Mouse (Mus musculus) layer of hippocampus, adult 2 months (tissue): ENCODE results near the gene Setx. TPM values are rescaled to one million over a fixed set of nuclear protein-coding genes. Genes with fewer than 3 reads are reported as not detected.
"Not testable (repeated sequence)": the region's sequence is repeated elsewhere in the genome, so short reads cannot be mapped to it uniquely, and the experiment has no call there.

ENCODE experiments used
- DNase-seq, 2 experiments: peaks; one replicate each; pipeline ENCODE4 v3.0.0; 2022; ENCODE audit warnings: low spot score in 2 of 2
- H3K27ac ChIP-seq: fragments of 200-600 bp; 2 replicates; pipeline ENCODE4 v1.8.1; 2022
- H3K4me3 ChIP-seq: fragments of 200-600 bp; 2 replicates; pipeline ENCODE4 v1.8.1; 2022; ENCODE audit warnings: mild to moderate bottlenecking
- CTCF ChIP-seq: fragments of 200-600 bp; conservative IDR thresholded peaks from 2 replicates; pipeline ENCODE4 v1.8.1; 2022; ENCODE audit warnings: antibody characterized with exemption, mild to moderate bottlenecking, moderate library complexity
- total RNA-seq, 2 experiments: library from RNA; stranded (reverse); gene quantifications; 2 replicates each; pipeline ENCODE4 v1.2.3; 2021

Setx gene
- total RNA-seq, 2 experiments from 2014 or later: 44.9 to 47.8 TPM

- no peak overlapping the region for H3K27ac ChIP-seq
- no peak overlapping the region; the same call in 1 of the 2 replicates for H3K4me3 ChIP-seq
- TF ChIP-seq CTCF: no peak
- no peak for DNase-seq
Measured at GRCm38 (mm10) chr2:29100822-29101534, 23.0 kb upstream of the Setx start.

DNA sequence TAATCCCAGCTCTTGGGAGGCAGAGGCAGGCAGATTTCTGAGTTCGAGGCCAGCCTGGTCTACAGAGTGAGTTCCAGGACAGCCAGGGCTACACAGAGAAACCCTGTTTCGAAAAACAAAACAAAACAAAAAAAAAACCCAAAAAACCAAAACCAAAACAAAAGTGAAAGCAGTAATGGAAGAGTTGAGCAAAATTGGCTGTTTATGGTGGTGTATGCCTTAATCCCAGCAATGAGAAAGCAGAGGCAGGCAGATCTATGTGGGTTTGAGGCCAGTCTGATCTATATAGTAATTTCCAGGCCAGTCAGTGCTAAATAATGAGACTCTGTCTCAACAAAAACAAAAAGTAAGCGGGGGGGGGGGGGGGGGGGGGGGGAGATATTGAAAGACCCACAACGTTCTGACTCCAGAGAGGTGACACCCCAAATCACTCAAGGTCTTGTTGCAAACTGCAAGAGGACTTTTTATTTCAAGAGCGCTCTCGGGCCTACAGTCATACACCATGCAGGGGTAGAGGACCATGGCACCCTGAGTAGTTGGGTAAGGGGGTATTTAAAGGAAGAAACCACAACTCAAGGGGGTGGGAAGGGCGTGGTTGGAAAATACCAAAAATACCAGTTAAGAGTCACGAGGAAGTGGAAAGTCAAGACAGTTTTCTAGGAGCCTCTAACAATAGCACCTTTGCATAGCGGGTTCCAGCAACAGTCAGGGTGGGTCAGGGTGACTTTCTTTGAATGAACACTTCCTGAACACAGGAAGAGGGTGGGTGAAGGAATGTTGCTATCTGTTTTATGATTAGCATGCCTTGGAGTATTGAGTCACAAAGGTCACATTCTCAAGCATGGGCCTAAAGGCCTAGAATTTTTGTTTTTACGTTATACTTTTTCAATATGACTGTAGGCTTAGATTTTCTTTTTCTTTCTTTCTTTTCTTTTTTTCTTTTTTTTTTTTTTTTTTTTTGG is 21.3 kb upstream of the Setx start:
- DNase-seq, H3K4me3 ChIP-seq, H3K27ac ChIP-seq: not testable (repeated sequence)

- no peak overlapping the region for H3K4me3 ChIP-seq
- no peak overlapping the region for H3K27ac ChIP-seq
- no peak for DNase-seq
- TF ChIP-seq CTCF: no peak
Measured at GRCm38 (mm10) chr2:29120969-29121368, 3.0 kb upstream of the Setx start.

GRCm38 (mm10) chr2:29122446-29122845 is 1.5 kb upstream of the Setx start:
- DNase-seq: no peak
- no peak overlapping the region for H3K4me3 ChIP-seq
- no peak overlapping the region for H3K27ac ChIP-seq
- TF ChIP-seq CTCF: no peak

GRCm38 (mm10) chr2:29124571-29124935 is 572 bp downstream of the Setx start:
- H3K4me3 ChIP-seq: peak overlapping the region; percentile 87
- peak overlapping the region; percentile 98 for H3K27ac ChIP-seq
- no peak for TF ChIP-seq CTCF
- DNase-seq: no peak

- DNase-seq: peak; percentile 97
- no peak for TF ChIP-seq CTCF
- peak overlapping the region; percentile 98 for H3K27ac ChIP-seq
- peak overlapping the region; percentile 87 for H3K4me3 ChIP-seq
Measured at GRCm38 (mm10) chr2:29124936-29125701, 1.1 kb downstream of the Setx start.

- Histone ChIP-seq H3K27ac (no peak overlapping the region), H3K4me3 (no peak overlapping the region)
- no peak for DNase-seq
- peak; percentile 56 for TF ChIP-seq CTCF
Measured at GRCm38 (mm10) chr2:29130118-29130899, 6.3 kb downstream of the Setx start.

DNA sequence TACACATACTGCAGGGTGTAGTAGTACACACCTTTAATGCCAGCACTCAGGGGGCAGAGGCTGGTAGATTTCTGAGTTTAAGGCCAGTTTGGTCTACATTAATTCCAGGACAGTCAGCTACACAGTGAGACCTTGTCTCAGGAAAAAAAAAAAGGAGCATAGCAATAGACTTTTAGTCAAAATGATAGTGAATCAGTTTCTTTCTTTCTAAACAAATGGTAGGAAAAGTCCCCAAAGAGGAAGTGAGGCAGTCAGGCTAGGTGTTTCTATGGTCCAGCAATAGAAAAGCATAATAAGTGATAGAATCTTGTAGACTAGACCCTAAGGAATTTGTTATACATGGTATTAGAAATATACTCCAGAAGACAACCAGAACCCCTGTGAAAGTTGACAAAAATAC is 11.2 kb downstream of the Setx start:
- Histone ChIP-seq H3K4me3 (no peak overlapping the region), H3K27ac (no peak overlapping the region)
- DNase-seq: no peak
- TF ChIP-seq CTCF: no peak

- Histone ChIP-seq H3K27ac (no peak overlapping the region), H3K4me3 (no peak overlapping the region)
- DNase-seq: no peak
- no peak for TF ChIP-seq CTCF
Measured at GRCm38 (mm10) chr2:29151941-29152340, 28.0 kb downstream of the Setx start.

GRCm38 (mm10) chr2:29168067-29168466 is 44.1 kb downstream of the Setx start:
- no peak for DNase-seq
- Histone ChIP-seq H3K4me3 (no peak overlapping the region), H3K27ac (no peak overlapping the region)
- TF ChIP-seq CTCF: no peak

DNA sequence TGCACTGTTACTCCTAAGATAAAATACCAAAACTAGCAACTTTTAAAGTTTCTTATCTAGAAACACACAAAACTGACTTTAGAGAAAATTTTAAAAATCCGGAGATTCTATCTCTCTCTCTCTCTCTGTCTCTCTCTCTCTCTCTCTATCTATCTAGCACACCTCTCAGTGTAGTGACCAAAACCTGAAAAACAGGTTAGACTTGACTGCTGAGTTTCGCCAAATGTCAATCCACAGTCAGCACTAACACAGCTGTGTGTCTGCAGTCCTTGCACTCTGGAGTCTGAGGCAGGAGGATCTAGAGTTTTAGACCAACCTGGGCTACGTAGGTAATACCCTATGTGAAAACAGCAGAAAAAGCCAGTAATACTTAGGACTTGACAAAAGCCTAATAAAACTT is 50.9 kb downstream of the Setx start:
- H3K4me3 ChIP-seq: no peak overlapping the region
- H3K27ac ChIP-seq: no peak overlapping the region
- no peak for TF ChIP-seq CTCF
- DNase-seq: no peak

DNA sequence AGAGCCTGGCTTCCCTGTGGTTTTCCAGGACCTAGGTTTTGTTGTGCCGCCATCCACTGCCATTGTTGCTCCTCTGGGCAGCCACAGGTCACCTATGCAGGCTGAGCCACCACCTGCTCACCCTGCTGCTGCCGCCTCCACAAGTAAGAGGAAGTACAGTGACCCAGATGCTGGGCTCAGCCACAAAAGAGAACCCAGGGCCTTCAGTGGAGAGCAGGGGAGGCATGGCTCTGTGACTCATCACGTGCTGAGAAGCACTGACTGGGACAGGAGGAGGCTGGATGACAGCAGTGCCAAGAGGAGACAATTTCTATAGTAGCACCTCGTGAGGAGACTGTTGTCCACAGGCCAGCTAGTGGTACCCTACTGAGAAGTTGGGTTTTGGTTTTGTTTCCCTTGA is 55.8 kb downstream of the Setx start:
- no peak for TF ChIP-seq CTCF
- H3K27ac ChIP-seq: no peak overlapping the region
- H3K4me3 ChIP-seq: no peak overlapping the region
- no peak for DNase-seq

GRCm38 (mm10) chr2:29181111-29181510 is 57.1 kb downstream of the Setx start:
- H3K4me3 ChIP-seq: no peak overlapping the region
- no peak for TF ChIP-seq CTCF
- DNase-seq: no peak
- peak overlapping the region; percentile 2; the same call in 1 of the 2 replicates for H3K27ac ChIP-seq
